Mouse (Mus musculus): ENCODE measurements at regions not wholly inside any gene's neighbourhood (a gene's known extent, or its start where the extent isn't known, plus 50 kb on each side); places are given as distances from the start of the nearest gene placed in this dataset.

GRCm38 (mm10) chr4:9141946-9142683 is 903.3 kb upstream of the Car8 start:
- peak overlapping the region; percentile 46 for H3K4me3 ChIP-seq (ENCODE audit: control insufficient read depth, low read depth, low read length)
- H3K4me1 ChIP-seq (ENCODE audit: control insufficient read depth, insufficient read depth, low read length), result no peaks in the 10 kb centered on the region
- no peak overlapping the region for H3K27ac ChIP-seq (ENCODE audit: control insufficient read depth, insufficient read depth, low read depth, low read length)
- no peaks in the 10 kb centered on the region for H3K27me3 ChIP-seq (ENCODE audit: control insufficient read depth, insufficient read depth, low read length)
- TF ChIP-seq CTCF (IDR thresholded peaks at IDR 0.05; ENCODE audit: control insufficient read depth, insufficient read depth, insufficient replicate concordance, low read depth, low read length) (no peak), POLR2A (IDR thresholded peaks at IDR 0.05; ENCODE audit: control insufficient read depth, low read depth, low read length) (peak; percentile 56; the same call in 1 of the 2 replicates)
- no peaks in the 10 kb centered on the region for H3K36me3 ChIP-seq (ENCODE audit: control insufficient read depth, insufficient read depth, low read length)

- H3K36me3 ChIP-seq (ENCODE audit: control insufficient read depth, insufficient read depth, low read length), result no peaks in the 10 kb centered on the region
- no peak overlapping the region for H3K27ac ChIP-seq (ENCODE audit: control insufficient read depth, insufficient read depth, low read depth, low read length)
- peaks cover 4% of the 10 kb centered on the region; the same call in 1 of the 2 replicates for H3K4me1 ChIP-seq (ENCODE audit: control insufficient read depth, insufficient read depth, low read length)
- H3K27me3 ChIP-seq (ENCODE audit: control insufficient read depth, insufficient read depth, low read length), result no peaks in the 10 kb centered on the region
- peak overlapping the region; percentile 22 for H3K4me3 ChIP-seq (ENCODE audit: control insufficient read depth, low read depth, low read length)
- TF ChIP-seq POLR2A (IDR thresholded peaks at IDR 0.05; ENCODE audit: control insufficient read depth, low read depth, low read length), result no peak
- TF ChIP-seq CTCF (IDR thresholded peaks at IDR 0.05; ENCODE audit: control insufficient read depth, insufficient read depth, insufficient replicate concordance, low read depth, low read length), result no peak
Observed at GRCm38 (mm10) chr4:9140691-9141090, 901.9 kb upstream of the Car8 start.

GRCm38 (mm10) chr4:9136657-9137056 is 897.8 kb upstream of the Car8 start:
- Histone ChIP-seq H3K27me3 (ENCODE audit: control insufficient read depth, insufficient read depth, low read length) (no peaks in the 10 kb centered on the region), H3K4me1 (ENCODE audit: control insufficient read depth, insufficient read depth, low read length) (peaks cover 4% of the 10 kb centered on the region; the same call in 1 of the 2 replicates), H3K36me3 (ENCODE audit: control insufficient read depth, insufficient read depth, low read length) (no peaks in the 10 kb centered on the region), H3K4me3 (ENCODE audit: control insufficient read depth, low read depth, low read length) (no peak overlapping the region), H3K27ac (ENCODE audit: control insufficient read depth, insufficient read depth, low read depth, low read length) (no peak overlapping the region)
- no peak for TF ChIP-seq CTCF (IDR thresholded peaks at IDR 0.05; ENCODE audit: control insufficient read depth, insufficient read depth, insufficient replicate concordance, low read depth, low read length)
- TF ChIP-seq POLR2A (IDR thresholded peaks at IDR 0.05; ENCODE audit: control insufficient read depth, low read depth, low read length), result no peak

- Histone ChIP-seq H3K27ac (ENCODE audit: control insufficient read depth, insufficient read depth, low read depth, low read length) (no peak overlapping the region), H3K27me3 (ENCODE audit: control insufficient read depth, insufficient read depth, low read length) (no peaks in the 10 kb centered on the region), H3K36me3 (ENCODE audit: control insufficient read depth, insufficient read depth, low read length) (no peaks in the 10 kb centered on the region), H3K4me1 (ENCODE audit: control insufficient read depth, insufficient read depth, low read length) (peaks cover 4% of the 10 kb centered on the region; the same call in 1 of the 2 replicates), H3K4me3 (ENCODE audit: control insufficient read depth, low read depth, low read length) (peak overlapping the region; percentile 62)
- TF ChIP-seq POLR2A (IDR thresholded peaks at IDR 0.05; ENCODE audit: control insufficient read depth, low read depth, low read length) (no peak), CTCF (IDR thresholded peaks at IDR 0.05; ENCODE audit: control insufficient read depth, insufficient read depth, insufficient replicate concordance, low read depth, low read length) (no peak)
Observed at GRCm38 (mm10) chr4:9136188-9136569, 897.3 kb upstream of the Car8 start.

GRCm38 (mm10) chr4:9135481-9136187 is 896.8 kb upstream of the Car8 start:
- TF ChIP-seq CTCF (IDR thresholded peaks at IDR 0.05; ENCODE audit: control insufficient read depth, insufficient read depth, insufficient replicate concordance, low read depth, low read length) (peak; percentile 91), POLR2A (IDR thresholded peaks at IDR 0.05; ENCODE audit: control insufficient read depth, low read depth, low read length) (no peak)
- Histone ChIP-seq H3K4me1 (ENCODE audit: control insufficient read depth, insufficient read depth, low read length) (peaks cover 4% of the 10 kb centered on the region; the same call in 1 of the 2 replicates), H3K27me3 (ENCODE audit: control insufficient read depth, insufficient read depth, low read length) (no peaks in the 10 kb centered on the region), H3K4me3 (ENCODE audit: control insufficient read depth, low read depth, low read length) (peak overlapping the region; percentile 62; the same call in 1 of the 2 replicates), H3K27ac (ENCODE audit: control insufficient read depth, insufficient read depth, low read depth, low read length) (no peak overlapping the region), H3K36me3 (ENCODE audit: control insufficient read depth, insufficient read depth, low read length) (no peaks in the 10 kb centered on the region)

DNA sequence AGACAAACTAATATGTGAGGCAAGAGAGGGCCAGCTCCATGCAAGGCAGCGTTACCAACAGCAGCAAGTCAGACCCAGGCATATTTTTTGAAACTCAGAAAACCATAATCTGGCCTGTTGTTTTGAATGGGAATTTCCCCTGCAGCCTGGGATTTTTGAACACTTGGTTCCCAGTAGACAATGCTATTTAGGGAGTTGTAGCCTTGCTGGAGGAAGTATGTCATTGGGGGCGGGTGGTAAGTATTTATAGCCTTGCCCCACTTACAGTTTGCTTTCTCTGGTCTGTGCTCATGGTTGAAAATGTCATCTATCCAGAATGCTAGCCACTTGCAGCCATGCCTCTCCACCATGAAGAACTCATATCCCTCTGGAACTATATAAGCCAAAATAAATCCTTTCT is 894.9 kb upstream of the Car8 start:
- TF ChIP-seq CTCF (IDR thresholded peaks at IDR 0.05; ENCODE audit: control insufficient read depth, insufficient read depth, insufficient replicate concordance, low read depth, low read length) (no peak), POLR2A (IDR thresholded peaks at IDR 0.05; ENCODE audit: control insufficient read depth, low read depth, low read length) (no peak)
- Histone ChIP-seq H3K36me3 (ENCODE audit: control insufficient read depth, insufficient read depth, low read length) (no peaks in the 10 kb centered on the region), H3K4me3 (ENCODE audit: control insufficient read depth, low read depth, low read length) (no peak overlapping the region)

GRCm38 (mm10) chr4:9132982-9133625 is 894.3 kb upstream of the Car8 start:
- H3K36me3 ChIP-seq (ENCODE audit: control insufficient read depth, insufficient read depth, low read length), result no peaks in the 10 kb centered on the region
- H3K4me1 ChIP-seq (ENCODE audit: control insufficient read depth, insufficient read depth, low read length), result peaks cover 4% of the 10 kb centered on the region; the same call in 1 of the 2 replicates
- H3K4me3 ChIP-seq (ENCODE audit: control insufficient read depth, low read depth, low read length), result no peak overlapping the region
- H3K27me3 ChIP-seq (ENCODE audit: control insufficient read depth, insufficient read depth, low read length), result no peaks in the 10 kb centered on the region
- H3K27ac ChIP-seq (ENCODE audit: control insufficient read depth, insufficient read depth, low read depth, low read length), result no peak overlapping the region
- TF ChIP-seq POLR2A (IDR thresholded peaks at IDR 0.05; ENCODE audit: control insufficient read depth, low read depth, low read length) (no peak), CTCF (IDR thresholded peaks at IDR 0.05; ENCODE audit: control insufficient read depth, insufficient read depth, insufficient replicate concordance, low read depth, low read length) (no peak)

More for the DNA sequence above, 894.9 kb upstream of the Car8 start:
- peaks cover 4% of the 10 kb centered on the region; the same call in 1 of the 2 replicates for H3K4me1 ChIP-seq (ENCODE audit: control insufficient read depth, insufficient read depth, low read length)
- no peaks in the 10 kb centered on the region for H3K27me3 ChIP-seq (ENCODE audit: control insufficient read depth, insufficient read depth, low read length)
- H3K27ac ChIP-seq (ENCODE audit: control insufficient read depth, insufficient read depth, low read depth, low read length), result no peak overlapping the region

Data from testis, adult 2 months (tissue).